24 mouse cellular contexts compared by ENCODE assay signal in genomic region chr5:5005633-5006032, GRCm38 (mm10).
"Had no signal": no experiment of that assay in that cellular context is flagged by ENCODE, and none has a peak within 500 bp of the region (broad histone marks: within the 10 kb centered on the region; RNA-seq: fewer than 3 reads in every experiment).

No protein-coding gene starts in this region.

- H3K4me2 ChIP-seq: heart, embryonic 11.5 days; heart, embryonic 13.5 days; heart, embryonic 15.5 days; hindbrain, embryonic 13.5 days; hindbrain, embryonic 15.5 days; limb, embryonic 13.5 days; limb, embryonic 15.5 days; liver, embryonic 12.5 days had no signal

- H3K27me3 ChIP-seq: heart, embryonic 13.5 days; heart, embryonic 15.5 days; hindbrain, embryonic 13.5 days; hindbrain, embryonic 15.5 days; limb, embryonic 13.5 days; limb, embryonic 15.5 days; liver, embryonic 12.5 days had no signal

- H3K4me3 ChIP-seq: heart, adult 2 months; heart, embryonic 13.5 days; heart, embryonic 15.5 days; hindbrain, embryonic 13.5 days; hindbrain, embryonic 15.5 days; limb, embryonic 13.5 days; limb, embryonic 15.5 days; liver, embryonic 12.5 days had no signal

- H3K36me3 ChIP-seq: heart, embryonic 15.5 days; hindbrain, embryonic 13.5 days; hindbrain, embryonic 15.5 days; limb, embryonic 15.5 days; liver, embryonic 12.5 days had no signal

- DNase-seq: gastrocnemius, postnatal 14 days; gastrocnemius, postnatal 36 days; heart, adult 11 months; heart, adult 2 months; heart, postnatal 14 days; heart, postnatal 36 days; kidney, adult 18-20 months; kidney, adult 8-10 months; kidney, postnatal 10 days; kidney, postnatal 25 days; kidney, postnatal 4 days; layer of hippocampus, adult 9-11 months; layer of hippocampus, postnatal 36 days; left cerebral cortex, postnatal 4 days had no signal

- H3K27ac ChIP-seq: heart, adult 2 months; heart, embryonic 13.5 days; heart, embryonic 15.5 days; hindbrain, embryonic 13.5 days; hindbrain, embryonic 15.5 days; hindbrain, postnatal 0 days; limb, embryonic 13.5 days; limb, embryonic 15.5 days; liver, embryonic 12.5 days; liver, embryonic 14.5 days had no signal

- H3K9me3 ChIP-seq: heart, embryonic 13.5 days; heart, embryonic 15.5 days; hindbrain, embryonic 13.5 days; hindbrain, embryonic 15.5 days; limb, embryonic 13.5 days; limb, embryonic 15.5 days; liver, embryonic 12.5 days had no signal

- H3K9ac ChIP-seq: heart, embryonic 13.5 days; heart, embryonic 15.5 days; hindbrain, embryonic 13.5 days; hindbrain, embryonic 15.5 days; limb, embryonic 13.5 days; limb, embryonic 15.5 days; liver, embryonic 12.5 days; liver, embryonic 14.5 days had no signal

- H3K4me1 ChIP-seq: heart, embryonic 13.5 days; heart, embryonic 15.5 days; hindbrain, embryonic 15.5 days; limb, embryonic 13.5 days; limb, embryonic 15.5 days; liver, embryonic 12.5 days had no signal
